Mouse (Mus musculus): ENCODE data around the gene Apom. TPM values are rescaled to one million over a fixed set of nuclear protein-coding genes. Genes with fewer than 3 reads are reported as not detected.
A peak's percentile ranks its signal among the peaks of the same experiment; 100 is the strongest.
"Not testable (repeated sequence)": the region's sequence is repeated elsewhere in the genome, so short reads cannot be mapped to it uniquely, and the experiment has no call there.

The Apom gene
- polyA plus RNA-seq, 1 experiment from 2014 or later = 0.53 TPM

DNA sequence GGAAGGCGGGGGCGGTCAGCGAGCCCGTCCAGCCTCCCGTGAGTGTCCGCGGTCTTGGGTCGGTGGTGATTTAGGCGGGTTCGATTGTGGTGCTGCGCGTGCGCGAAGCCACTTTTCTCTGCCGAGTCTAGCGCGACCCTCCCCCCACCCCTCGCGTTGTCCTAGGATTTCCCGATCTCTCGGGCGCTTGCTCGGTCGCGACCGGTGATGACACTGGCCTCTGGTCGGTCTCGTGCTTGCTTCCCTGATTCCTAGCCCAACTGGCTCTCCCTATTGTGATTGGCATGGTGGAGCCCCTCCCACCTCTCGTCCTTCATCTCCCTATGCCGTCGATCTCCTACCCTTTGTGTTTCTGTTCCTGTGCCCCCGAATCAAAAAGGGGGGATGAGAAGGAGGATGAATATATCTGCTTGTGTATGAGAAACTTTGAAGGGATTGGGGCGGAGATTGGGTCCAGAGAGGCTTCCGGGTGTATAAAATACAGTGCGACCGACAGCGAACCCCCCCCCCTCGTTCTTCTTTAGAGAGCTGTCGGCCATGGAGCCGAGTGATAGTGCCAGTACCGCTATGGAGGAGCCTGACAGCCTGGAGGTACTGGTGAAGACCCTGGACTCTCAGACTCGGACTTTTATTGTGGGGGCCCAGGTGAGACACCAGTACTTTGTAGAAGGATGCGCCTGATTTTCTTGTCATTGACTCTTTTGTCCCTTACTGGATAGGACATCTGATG, 3.9 kb upstream of the Apom start:
- Histone ChIP-seq H3K27me3 (ENCODE audit: low read depth, poor library complexity, severe bottlenecking) (no peaks in the 10 kb centered on the region), H3K9me3 (replicated peaks) (no peaks in the 10 kb centered on the region), H3K27ac (replicated peaks) (peak overlapping the region; percentile 99), H3K36me3 (peaks cover 39% of the 10 kb centered on the region), H3K4me3 (peak overlapping the region; percentile 86), H3K4me1 (peaks cover 23% of the 10 kb centered on the region)
- WGBS = 1% methylated on average over 42 of the region's 43 CpGs
- no peak for DNase-seq (ENCODE audit: low spot score)

DNA sequence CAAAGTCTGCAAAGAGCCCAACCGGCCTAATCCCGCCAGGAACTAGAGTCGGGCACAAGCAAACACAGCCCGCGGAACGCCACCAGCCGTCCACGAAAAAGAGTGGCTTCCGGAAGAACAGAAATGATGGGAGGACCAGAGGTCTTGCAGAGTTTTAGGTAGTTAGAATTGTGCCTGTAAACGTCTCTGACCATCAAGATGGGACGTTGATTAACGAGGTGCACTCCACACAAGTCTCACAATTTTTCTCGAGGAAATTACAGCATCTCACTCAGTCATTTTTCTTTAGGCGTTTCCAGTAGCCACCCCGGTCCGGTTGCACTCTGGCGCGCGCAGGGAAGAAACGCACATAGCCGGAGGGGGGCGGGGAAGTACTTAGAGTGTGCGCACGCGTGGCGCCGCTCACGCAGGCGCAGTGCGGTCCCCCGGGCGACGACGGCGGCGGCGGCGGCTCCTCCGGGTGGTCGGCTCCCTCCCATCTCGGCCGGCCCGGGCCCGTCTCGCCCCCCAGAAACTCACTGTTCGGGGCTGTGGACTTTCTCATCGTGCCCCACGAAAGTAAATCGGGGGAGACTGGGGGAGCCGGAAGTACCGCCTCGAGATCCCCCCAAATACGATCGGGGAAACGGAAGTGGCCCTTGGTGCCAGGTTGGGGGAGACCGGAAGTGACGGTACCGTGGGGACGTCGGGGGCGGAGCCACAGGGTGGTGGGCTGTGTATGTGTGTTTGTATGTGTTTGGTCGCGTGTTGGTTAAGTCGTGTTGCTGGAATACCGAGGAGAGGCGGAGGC, 3.1 kb upstream of the Apom start, which contains the start of gene Bag6:
Gene Bag6 (plus strand): TSS at position 378 of the 790 bp plus-strand sequence.
- Histone ChIP-seq H3K36me3 (peaks cover 34% of the 10 kb centered on the region), H3K4me1 (peaks cover 23% of the 10 kb centered on the region), H3K27me3 (ENCODE audit: low read depth, poor library complexity, severe bottlenecking) (no peaks in the 10 kb centered on the region), H3K4me3 (peak within 1 kb of the TSS; percentile 86), H3K27ac (replicated peaks) (peak within 1 kb of the TSS; percentile 99), H3K9me3 (replicated peaks) (no peaks in the 10 kb centered on the region)
- WGBS = under 1% methylated on average over 66 of the region's 66 CpGs
- peak; percentile 93 for DNase-seq (ENCODE audit: low spot score)

- Histone ChIP-seq H3K4me3 (peak overlapping the region; percentile 8; the same call in 1 of the 2 replicates), H3K27me3 (ENCODE audit: low read depth, poor library complexity, severe bottlenecking) (no peaks in the 10 kb centered on the region), H3K4me1 (peaks cover 19% of the 10 kb centered on the region), H3K9me3 (replicated peaks) (no peaks in the 10 kb centered on the region), H3K36me3 (peaks cover 24% of the 10 kb centered on the region), H3K27ac (replicated peaks) (no peak overlapping the region)
- 93% methylated on average over 7 of the region's 7 CpGs for WGBS
- DNase-seq (ENCODE audit: low spot score) = no peak
These were observed 1.7 kb upstream of the Apom start for GRCm38 (mm10) chr17:35133517-35133916.

GRCm38 (mm10) chr17:35132174-35132560, 317 bp upstream of the Apom start:
- H3K27ac ChIP-seq (replicated peaks) = no peak overlapping the region
- H3K27me3 ChIP-seq (ENCODE audit: low read depth, poor library complexity, severe bottlenecking) = no peaks in the 10 kb centered on the region
- no peak for DNase-seq (ENCODE audit: low spot score)
- peaks cover 18% of the 10 kb centered on the region for H3K36me3 ChIP-seq
- no peaks in the 10 kb centered on the region for H3K9me3 ChIP-seq (replicated peaks)
- peaks cover 23% of the 10 kb centered on the region for H3K4me1 ChIP-seq
- WGBS = 74% methylated on average over 3 of the region's 3 CpGs
- no peak overlapping the region for H3K4me3 ChIP-seq

DNA sequence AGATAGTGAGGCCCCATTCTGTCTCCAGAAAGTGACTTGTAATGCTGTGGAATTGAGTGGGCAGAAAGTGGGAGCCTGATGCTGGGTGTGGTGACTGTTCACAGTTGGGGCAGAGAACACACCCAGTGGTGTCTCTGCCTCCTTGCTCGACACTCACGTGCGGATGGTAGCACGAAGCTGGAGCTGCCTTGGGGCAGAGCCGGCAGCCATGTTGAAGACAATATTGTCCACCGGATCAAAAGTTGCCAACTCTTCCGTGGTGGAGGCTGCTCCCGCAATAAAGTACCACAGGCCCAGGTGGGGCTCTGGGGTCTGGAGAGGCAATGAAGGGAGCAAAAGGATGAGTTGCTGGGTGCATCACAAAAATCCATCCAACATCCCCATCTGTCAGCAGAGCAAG, 812 bp downstream of the Apom start:
- Histone ChIP-seq H3K27ac (replicated peaks) (no peak overlapping the region), H3K9me3 (replicated peaks) (no peaks in the 10 kb centered on the region), H3K4me1 (peaks cover 23% of the 10 kb centered on the region), H3K27me3 (ENCODE audit: low read depth, poor library complexity, severe bottlenecking) (no peaks in the 10 kb centered on the region), H3K36me3 (peaks cover 18% of the 10 kb centered on the region), H3K4me3 (no peak overlapping the region)
- 90% methylated on average over 8 of the region's 8 CpGs for WGBS
- DNase-seq (ENCODE audit: low spot score) = no peak

DNA sequence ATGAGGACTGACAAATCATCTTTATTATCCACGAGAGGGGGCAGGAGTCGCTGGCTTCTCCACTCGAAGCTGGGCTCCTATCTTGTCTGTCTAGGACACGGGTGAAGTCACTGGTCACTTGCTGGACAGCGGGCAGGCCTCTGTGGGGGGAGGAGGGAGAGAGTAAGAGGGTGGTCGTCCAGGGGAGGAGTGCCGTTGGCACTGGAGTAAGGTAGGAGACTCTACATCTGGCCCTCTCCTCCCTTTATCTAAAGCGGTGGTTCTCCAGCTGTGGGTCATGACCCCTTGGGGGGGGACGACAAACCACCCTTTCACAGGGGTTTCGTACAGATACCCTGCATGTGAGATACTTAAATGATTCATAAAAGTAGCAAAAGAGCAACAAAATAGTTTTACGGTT, 2.9 kb downstream of the Apom start:
- Histone ChIP-seq H3K4me3 (no peak overlapping the region), H3K36me3 (peaks cover 29% of the 10 kb centered on the region), H3K9me3 (replicated peaks) (no peaks in the 10 kb centered on the region), H3K4me1 (peaks cover 29% of the 10 kb centered on the region), H3K27ac (replicated peaks) (no peak overlapping the region), H3K27me3 (ENCODE audit: low read depth, poor library complexity, severe bottlenecking) (no peaks in the 10 kb centered on the region)
- no peak for DNase-seq (ENCODE audit: low spot score)
- 76% methylated on average over 11 of the region's 11 CpGs for whole genome bisulfite sequencing

GRCm38 (mm10) chr17:35127017-35127416, 4.8 kb downstream of the Apom start:
- H3K36me3 ChIP-seq = peaks cover 37% of the 10 kb centered on the region
- H3K9me3 ChIP-seq (replicated peaks) = no peaks in the 10 kb centered on the region
- H3K27me3 ChIP-seq (ENCODE audit: low read depth, poor library complexity, severe bottlenecking) = no peaks in the 10 kb centered on the region
- WGBS = 71% methylated on average over 13 of the region's 13 CpGs
- H3K27ac ChIP-seq (replicated peaks) = 0 out of 2 replicates have a peak overlapping the region, but pooled peaks have one; percentile 92
- peaks cover 36% of the 10 kb centered on the region for H3K4me1 ChIP-seq
- no peak for DNase-seq (ENCODE audit: low spot score)
- peak overlapping the region; percentile 78 for H3K4me3 ChIP-seq

DNA sequence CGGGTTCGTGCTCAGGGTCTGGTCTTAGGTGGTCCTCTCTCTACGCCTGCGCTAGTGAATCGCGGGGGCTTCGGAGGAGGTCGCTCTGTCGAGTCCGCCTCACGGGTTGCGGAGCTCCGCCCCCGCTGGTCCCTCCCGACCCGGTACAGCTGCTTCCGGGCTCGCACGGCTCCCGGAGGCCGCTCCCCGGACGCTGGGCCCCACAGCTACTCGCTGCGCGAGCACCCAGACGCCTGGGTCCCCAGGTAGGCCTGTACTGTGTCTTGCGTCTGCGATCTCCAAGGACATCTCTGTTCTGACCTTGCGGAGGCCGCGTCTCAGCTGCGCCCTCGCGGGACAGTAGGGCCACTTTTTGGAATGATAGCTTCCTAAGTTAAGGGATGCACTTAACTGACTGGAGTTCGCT, 5.6 kb downstream of the Apom start, which contains the start of gene D17H6S53E:
Gene D17H6S53E (plus strand): TSS at position 168 of the 406 bp plus-strand sequence.
- Histone ChIP-seq H3K27me3 (ENCODE audit: low read depth, poor library complexity, severe bottlenecking) (no peaks in the 10 kb centered on the region), H3K4me3 (peak within 1 kb of the TSS; percentile 78), H3K4me1 (peaks cover 41% of the 10 kb centered on the region), H3K36me3 (peaks cover 37% of the 10 kb centered on the region), H3K9me3 (replicated peaks) (no peaks in the 10 kb centered on the region), H3K27ac (replicated peaks) (peak within 1 kb of the TSS; percentile 92)
- under 1% methylated on average over 36 of the region's 36 CpGs for WGBS
- DNase-seq (ENCODE audit: low spot score) = peak; percentile 76

GRCm38 (mm10) chr17:35125578-35125977, 6.3 kb downstream of the Apom start:
- H3K4me3 ChIP-seq = peak overlapping the region; percentile 78
- H3K36me3 ChIP-seq = peaks cover 37% of the 10 kb centered on the region
- H3K4me1 ChIP-seq = peaks cover 42% of the 10 kb centered on the region
- no peaks in the 10 kb centered on the region for H3K9me3 ChIP-seq (replicated peaks)
- no peak for DNase-seq (ENCODE audit: low spot score)
- H3K27me3 ChIP-seq (ENCODE audit: low read depth, poor library complexity, severe bottlenecking) = no peaks in the 10 kb centered on the region
- 36% methylated on average over 6 of the region's 6 CpGs for WGBS
- no peak overlapping the region for H3K27ac ChIP-seq (replicated peaks)

- H3K4me3 ChIP-seq = peak overlapping the region; percentile 78; the same call in 1 of the 2 replicates
- no peak overlapping the region for H3K27ac ChIP-seq (replicated peaks)
- peaks cover 47% of the 10 kb centered on the region for H3K4me1 ChIP-seq
- H3K27me3 ChIP-seq (ENCODE audit: low read depth, poor library complexity, severe bottlenecking) = no peaks in the 10 kb centered on the region
- DNase-seq (ENCODE audit: low spot score) = no peak
- 92% methylated on average over 1 of the region's 1 CpGs for WGBS
- H3K36me3 ChIP-seq = peaks cover 35% of the 10 kb centered on the region
- no peaks in the 10 kb centered on the region for H3K9me3 ChIP-seq (replicated peaks)
These were observed 6.8 kb downstream of the Apom start for GRCm38 (mm10) chr17:35125081-35125480.

DNA sequence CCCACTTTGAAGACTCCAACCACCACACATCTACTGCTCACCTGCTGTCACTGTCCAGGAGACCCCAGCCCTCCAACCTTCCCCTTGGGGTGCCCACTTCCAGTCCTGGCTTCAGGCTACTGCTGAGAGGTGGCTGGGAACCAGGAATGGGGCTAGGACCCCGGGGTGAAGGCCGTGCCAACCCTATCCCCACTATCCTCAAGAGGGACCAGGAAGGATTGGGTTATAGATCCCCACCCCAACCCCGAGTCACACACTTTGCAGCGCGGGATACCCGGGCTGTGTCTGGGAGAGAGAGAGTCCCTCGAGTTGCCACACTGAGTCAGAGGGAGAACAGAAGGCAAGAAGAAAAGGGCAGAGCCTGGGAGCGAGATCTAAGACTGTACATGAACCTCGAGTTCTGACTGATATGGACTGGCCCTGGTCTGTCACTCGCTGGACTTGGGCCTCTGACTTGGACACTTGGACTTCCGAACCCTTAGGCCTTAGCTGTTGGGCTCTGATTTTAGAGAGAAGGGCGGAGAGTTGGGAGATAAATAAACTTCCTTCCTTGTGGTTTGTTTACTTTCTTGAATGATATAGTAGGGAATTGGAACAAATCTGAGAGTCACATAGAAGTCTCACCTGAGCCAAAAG, 7.5 kb downstream of the Apom start:
- H3K27ac ChIP-seq (replicated peaks); H3K9me3 ChIP-seq (replicated peaks); H3K27me3 ChIP-seq (ENCODE audit: low read depth, poor library complexity, severe bottlenecking); DNase-seq (ENCODE audit: low spot score): not testable (repeated sequence)
- 93% methylated on average over 12 of the region's 12 CpGs for WGBS
- Histone ChIP-seq H3K36me3 (peaks cover 37% of the 10 kb centered on the region), H3K4me1 (peaks cover 53% of the 10 kb centered on the region), H3K4me3 (0 out of 2 replicates have a peak overlapping the region, but pooled peaks have one; percentile 1)

DNA sequence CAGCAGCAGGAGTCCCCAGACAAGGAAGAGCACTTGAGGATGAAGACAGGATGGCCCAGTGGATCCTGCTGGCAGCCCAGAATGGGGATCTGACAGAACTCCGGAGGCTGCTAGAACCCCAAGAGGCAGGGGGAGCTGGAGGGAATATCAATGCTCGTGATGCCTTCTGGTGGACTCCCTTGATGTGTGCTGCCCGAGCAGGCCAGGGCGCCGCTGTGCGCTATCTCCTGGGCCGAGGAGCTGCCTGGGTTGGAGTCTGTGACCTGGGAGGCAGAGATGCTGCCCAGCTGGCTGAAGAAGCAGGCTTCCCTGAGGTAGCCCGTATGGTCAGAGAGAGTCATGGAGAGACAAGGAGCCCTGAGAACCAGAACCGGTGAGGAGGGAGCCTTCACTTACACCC, 8.6 kb downstream of the Apom start:
- WGBS = 90% methylated on average over 9 of the region's 9 CpGs
- not testable (repeated sequence) for DNase-seq (ENCODE audit: low spot score); H3K27me3 ChIP-seq (ENCODE audit: low read depth, poor library complexity, severe bottlenecking); H3K9me3 ChIP-seq (replicated peaks); H3K27ac ChIP-seq (replicated peaks)
- peak overlapping the region; percentile 14; the same call in 1 of the 2 replicates for H3K4me3 ChIP-seq
- H3K36me3 ChIP-seq = peaks cover 48% of the 10 kb centered on the region
- H3K4me1 ChIP-seq = peaks cover 53% of the 10 kb centered on the region
